Mouse (Mus musculus): ENCODE results near the gene Arhgap24. TPM values are rescaled to one million over a fixed set of nuclear protein-coding genes. Genes with fewer than 3 reads are reported as not detected.

Gene Arhgap24
- total and polyA plus RNA-seq, 3 experiments: 34.7 to 51.6 (median 47.9) TPM

GRCm38 (mm10) chr5:102750674-102751073 lies 269.5 kb downstream of the Arhgap24 start:
- in situ Hi-C loops (cut with MboI; ENCODE audit: low pct_ligation_motif_present, low pct_unique_long_range_greater_than_20kb, low sequenced_read_pairs): no loop called here
- dilution Hi-C loops (cut with MboI; ENCODE audit: extremely low pct_ligation_motif_present, extremely low pct_unique_long_range_greater_than_20kb, low sequenced_read_pairs): no loop called here
- Histone ChIP-seq H3K36me3 (replicated peaks in 1 of 2; ENCODE audit: control insufficient read depth in 1 of 2, insufficient read depth in 1 of 2, low read length in 1 of 2) (peaks cover 0 to 46% of the 10 kb centered on the region in 2 experiments), H3K4me2 (ENCODE audit: insufficient read depth, low read depth, poor library complexity, severe bottlenecking) (no peak overlapping the region), H3K27me3 (replicated peaks) (no peaks in the 10 kb centered on the region), H3K4me3 (replicated peaks in 1 of 3; ENCODE audit: low read depth in 2 of 3, low read length in 2 of 3, poor library complexity in 1 of 3) (no peak overlapping the region), H3K27ac (ENCODE audit: insufficient read depth, low read depth) (no peak overlapping the region), H3K4me1 (ENCODE audit: control insufficient read depth in 1 of 2, insufficient read depth in 2 of 2) (no peaks in the 10 kb centered on the region), H3K79me2 (replicated peaks; ENCODE audit: control insufficient read depth, extremely low read depth, insufficient read depth, poor library complexity, severe bottlenecking) (no peaks in the 10 kb centered on the region), H3K9me3 (replicated peaks; ENCODE audit: low read length) (no peaks in the 10 kb centered on the region), H3K9ac (ENCODE audit: insufficient read depth, low read depth) (no peak overlapping the region)
- no peak for DNase-seq (ENCODE audit: extremely low read depth)
- no peak for TF ChIP-seq ZC3H11A (IDR thresholded peaks at IDR 0.05; ENCODE audit: low read depth, low read length)
- TF ChIP-seq ETS1 (conservative IDR thresholded peaks at IDR 0.05; ENCODE audit: low read depth, low read length): no peak
- no peak for TF ChIP-seq CTCF (conservative IDR thresholded peaks at IDR 0.05 in 1 of 2, IDR thresholded peaks at IDR 0.05 in 1 of 2; ENCODE audit: low read depth in 2 of 2, low read length in 2 of 2)
- no peak for TF ChIP-seq MXI1 (IDR thresholded peaks at IDR 0.05; ENCODE audit: low read depth, low read length)
- no peak for TF ChIP-seq EP300 (IDR thresholded peaks at IDR 0.05; ENCODE audit: low read length)
- TF ChIP-seq HCFC1 (IDR thresholded peaks at IDR 0.05; ENCODE audit: low read depth, low read length): no peak
- TF ChIP-seq RCOR1 (conservative IDR thresholded peaks at IDR 0.05; ENCODE audit: low read depth, low read length): no peak
- no peak for TF ChIP-seq MEF2A (IDR thresholded peaks at IDR 0.05; ENCODE audit: borderline replicate concordance, low read depth, low read length)
- no peak for TF ChIP-seq BHLHE40 (IDR thresholded peaks at IDR 0.05; ENCODE audit: low read depth, low read length)
- TF ChIP-seq NELFE (IDR thresholded peaks at IDR 0.05; ENCODE audit: low read depth, low read length): no peak
- TF ChIP-seq CHD2 (IDR thresholded peaks at IDR 0.05; ENCODE audit: low read length): no peak
- no peak for TF ChIP-seq KAT2A (IDR thresholded peaks at IDR 0.05; ENCODE audit: insufficient replicate concordance, low read length)
- no peak for TF ChIP-seq JUN (IDR thresholded peaks at IDR 0.05; ENCODE audit: insufficient read depth, low read depth, low read length)
- TF ChIP-seq USF1 (IDR thresholded peaks at IDR 0.05; ENCODE audit: low read depth, low read length): no peak
- TF ChIP-seq TCF12 (IDR thresholded peaks at IDR 0.05; ENCODE audit: low read depth, low read length): no peak
- no peak for TF ChIP-seq JUND (conservative IDR thresholded peaks at IDR 0.05; ENCODE audit: low read depth, low read length)
- TF ChIP-seq PAX5 (IDR thresholded peaks at IDR 0.05; ENCODE audit: low read length): no peak
- TF ChIP-seq IRF4 (IDR thresholded peaks at IDR 0.05; ENCODE audit: low read depth, low read length): no peak

GRCm38 (mm10) chr5:102751661-102752307 lies 270.6 kb downstream of the Arhgap24 start:
- in situ Hi-C loops (cut with MboI; ENCODE audit: low pct_ligation_motif_present, low pct_unique_long_range_greater_than_20kb, low sequenced_read_pairs): no loop called here
- H3K4me1 ChIP-seq (ENCODE audit: control insufficient read depth in 1 of 2, insufficient read depth in 2 of 2): peaks cover 0 to 7% of the 10 kb centered on the region in 2 experiments; a peak in 2 of 4 replicates
- H3K27me3 ChIP-seq (replicated peaks): no peaks in the 10 kb centered on the region
- H3K4me2 ChIP-seq (ENCODE audit: insufficient read depth, low read depth, poor library complexity, severe bottlenecking): no peak overlapping the region
- DNase-seq (ENCODE audit: extremely low read depth): no peak
- H3K9ac ChIP-seq (ENCODE audit: insufficient read depth, low read depth): no peak overlapping the region
- dilution Hi-C loops (cut with MboI; ENCODE audit: extremely low pct_ligation_motif_present, extremely low pct_unique_long_range_greater_than_20kb, low sequenced_read_pairs): no loop called here
- TF ChIP-seq USF2 (conservative IDR thresholded peaks at IDR 0.05; ENCODE audit: low read depth, low read length): no peak
- TF ChIP-seq CHD2 (IDR thresholded peaks at IDR 0.05; ENCODE audit: low read length): no peak
- TF ChIP-seq POLR2AphosphoS2 (IDR thresholded peaks at IDR 0.05; ENCODE audit: low read depth, low read length): no peak
- no peak for TF ChIP-seq NRF1 (IDR thresholded peaks at IDR 0.05; ENCODE audit: low read depth, low read length)
- TF ChIP-seq ZC3H11A (IDR thresholded peaks at IDR 0.05; ENCODE audit: low read depth, low read length): no peak
- TF ChIP-seq MYC (IDR thresholded peaks at IDR 0.05; ENCODE audit: low read depth, low read length): no peak
- TF ChIP-seq E2F4 (IDR thresholded peaks at IDR 0.05; ENCODE audit: insufficient replicate concordance, low read depth, low read length): no peak
- no peak for TF ChIP-seq ETS1 (conservative IDR thresholded peaks at IDR 0.05; ENCODE audit: low read depth, low read length)
- TF ChIP-seq ZKSCAN1 (IDR thresholded peaks at IDR 0.05; ENCODE audit: borderline replicate concordance, low read depth, low read length): no peak
- TF ChIP-seq EP300 (IDR thresholded peaks at IDR 0.05; ENCODE audit: low read length): no peak
- TF ChIP-seq HCFC1 (IDR thresholded peaks at IDR 0.05; ENCODE audit: low read depth, low read length): no peak
- no peak for TF ChIP-seq POLR2A (IDR thresholded peaks at IDR 0.05; ENCODE audit: low read depth, low read length)
- TF ChIP-seq ELF1 (IDR thresholded peaks at IDR 0.05; ENCODE audit: low read depth, low read length): no peak
- no peak for TF ChIP-seq GABPA (IDR thresholded peaks at IDR 0.05; ENCODE audit: insufficient replicate concordance, low read depth, low read length)
- no peak overlapping the region for H3K27ac ChIP-seq (ENCODE audit: insufficient read depth, low read depth)
- no peaks in the 10 kb centered on the region for H3K79me2 ChIP-seq (replicated peaks; ENCODE audit: control insufficient read depth, extremely low read depth, insufficient read depth, poor library complexity, severe bottlenecking)
- no peak overlapping the region for H3K4me3 ChIP-seq (replicated peaks in 1 of 3; ENCODE audit: low read depth in 2 of 3, low read length in 2 of 3, poor library complexity in 1 of 3)
- peaks cover 0 to 50% of the 10 kb centered on the region in 2 experiments for H3K36me3 ChIP-seq (replicated peaks in 1 of 2; ENCODE audit: control insufficient read depth in 1 of 2, insufficient read depth in 1 of 2, low read length in 1 of 2)
- H3K9me3 ChIP-seq (replicated peaks; ENCODE audit: low read length): no peaks in the 10 kb centered on the region
